Comparison of ENCODE assay signal across 8 mouse cellular contexts in the genomic region with DNA sequence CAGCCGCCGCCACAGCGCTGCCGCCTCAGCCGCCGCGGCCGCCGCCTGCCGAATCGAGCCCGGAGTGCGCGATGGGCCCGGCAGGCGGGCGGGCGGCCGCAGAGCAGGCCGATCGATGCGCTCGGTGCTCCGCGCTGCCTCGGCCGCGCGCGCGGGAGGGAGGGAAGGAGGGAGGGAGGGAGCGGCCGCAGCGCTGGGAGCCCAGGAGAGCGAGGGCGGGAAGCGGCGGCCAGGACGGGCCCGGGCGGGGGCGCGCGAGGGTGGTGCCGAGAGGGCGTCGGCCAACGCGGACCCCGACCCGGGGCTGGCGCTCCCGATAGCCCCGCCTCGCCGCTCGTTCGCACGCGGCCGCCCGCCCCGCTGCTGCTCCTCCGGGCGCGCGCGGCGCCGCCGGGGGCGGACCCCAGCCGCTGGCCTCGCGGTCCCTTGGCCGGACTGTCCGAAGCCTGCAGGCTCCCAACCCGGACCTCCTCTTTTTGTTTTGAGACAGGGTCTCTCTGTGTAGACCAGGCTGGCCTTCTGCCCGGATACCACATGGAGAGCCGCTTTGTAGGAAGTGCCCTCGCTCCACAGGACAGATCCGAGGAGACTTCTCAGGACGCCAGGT. TPM values are rescaled to one million over a fixed set of nuclear protein-coding genes. Genes with fewer than 3 reads are reported as not detected.
A peak's percentile ranks its signal among the peaks of the same experiment; 100 is the strongest.
DNase-seq lines count a peak whose midpoint lies in the region; ATAC-seq and TF ChIP-seq lines count a peak whose summit lies in the region.

A gene (minus strand): TSS at position 55 of the 607 bp plus-strand sequence.

- TF ChIP-seq CTCF in CH12.LX (conservative IDR thresholded peaks at IDR 0.05 in 1 of 2, IDR thresholded peaks at IDR 0.05 in 1 of 2; ENCODE audit: low read depth in 2 of 2, low read length in 2 of 2), result no peak
- no peak for TF ChIP-seq CTCF in heart, postnatal 0 days (IDR thresholded peaks at IDR 0.05; ENCODE audit: low read depth)
- no peak for TF ChIP-seq CTCF in testis, adult 2 months (IDR thresholded peaks at IDR 0.05; ENCODE audit: control insufficient read depth, insufficient read depth, insufficient replicate concordance, low read depth, low read length)

- no peaks in the 10 kb centered on the region for H3K9me3 ChIP-seq in CH12.LX (replicated peaks; ENCODE audit: low read length)
- H3K9me3 ChIP-seq in forebrain, embryonic 12.5 days, result no peaks in the 10 kb centered on the region
- H3K9me3 ChIP-seq in heart, postnatal 0 days (replicated peaks; ENCODE audit: control insufficient read depth, low read length), result no peaks in the 10 kb centered on the region
- H3K9me3 ChIP-seq in liver, embryonic 16.5 days (replicated peaks; ENCODE audit: control insufficient read depth, low read length), result no peaks in the 10 kb centered on the region
- H3K9me3 ChIP-seq in neural tube, embryonic 13.5 days, result no peaks in the 10 kb centered on the region

- peak within 1 kb of the TSS; percentile 70 to 90 (median 88) for H3K4me3 ChIP-seq in CH12.LX (replicated peaks in 1 of 3; ENCODE audit: low read depth in 2 of 3, low read length in 2 of 3, poor library complexity in 1 of 3)
- H3K4me3 ChIP-seq in forebrain, embryonic 12.5 days (replicated peaks), result peak within 1 kb of the TSS; percentile 97
- H3K4me3 ChIP-seq in heart, postnatal 0 days (ENCODE audit: low read depth, low read length), result peak within 1 kb of the TSS; percentile 97
- H3K4me3 ChIP-seq in liver, embryonic 16.5 days (ENCODE audit: low read depth, low read length), result peak within 1 kb of the TSS; percentile 93
- H3K4me3 ChIP-seq in neural tube, embryonic 13.5 days, result peak within 1 kb of the TSS; percentile 95
- H3K4me3 ChIP-seq in testis, adult 2 months (ENCODE audit: control insufficient read depth, low read depth, low read length), result peak within 1 kb of the TSS; percentile 90

- TF ChIP-seq RAD21 in CH12.LX (IDR thresholded peaks at IDR 0.05; ENCODE audit: low read depth, low read length), result no peak

- no peak for TF ChIP-seq EP300 in CH12.LX (IDR thresholded peaks at IDR 0.05; ENCODE audit: low read length)
- TF ChIP-seq EP300 in heart, postnatal 0 days (IDR thresholded peaks at IDR 0.05; ENCODE audit: low read depth), result no peak

- peaks cover 0 to 15% of the 10 kb centered on the region in 2 experiments for H3K36me3 ChIP-seq in CH12.LX (replicated peaks in 1 of 2; ENCODE audit: control insufficient read depth in 1 of 2, insufficient read depth in 1 of 2, low read length in 1 of 2)
- 0 out of 2 replicates have a peak, but pooled peaks cover 4% of the 10 kb centered on the region for H3K36me3 ChIP-seq in forebrain, embryonic 12.5 days (replicated peaks)
- peaks cover 7% of the 10 kb centered on the region for H3K36me3 ChIP-seq in heart, postnatal 0 days (replicated peaks; ENCODE audit: control insufficient read depth, insufficient read depth, low read length)
- peaks cover 11% of the 10 kb centered on the region for H3K36me3 ChIP-seq in liver, embryonic 16.5 days (ENCODE audit: control insufficient read depth, insufficient read depth)
- H3K36me3 ChIP-seq in neural tube, embryonic 13.5 days, result peaks cover 13% of the 10 kb centered on the region
- H3K36me3 ChIP-seq in testis, adult 2 months (ENCODE audit: control insufficient read depth, insufficient read depth, low read length), result no peaks in the 10 kb centered on the region

- TF ChIP-seq POLR2A in CH12.LX (IDR thresholded peaks at IDR 0.05; ENCODE audit: low read depth, low read length), result peak; percentile 44; the same call in 1 of the 2 replicates
- TF ChIP-seq POLR2A in testis, adult 2 months (IDR thresholded peaks at IDR 0.05; ENCODE audit: control insufficient read depth, low read depth, low read length), result peak; percentile 45

- H3K27me3 ChIP-seq in CH12.LX (replicated peaks), result peaks cover 12% of the 10 kb centered on the region
- peaks cover 12% of the 10 kb centered on the region; the same call in 1 of the 2 replicates for H3K27me3 ChIP-seq in forebrain, embryonic 12.5 days
- 0 out of 2 replicates have a peak, but pooled peaks cover 6% of the 10 kb centered on the region for H3K27me3 ChIP-seq in heart, postnatal 0 days (ENCODE audit: control insufficient read depth, insufficient read depth, low read length)
- 0 out of 2 replicates have a peak, but pooled peaks cover 3% of the 10 kb centered on the region for H3K27me3 ChIP-seq in liver, embryonic 16.5 days (ENCODE audit: control insufficient read depth, insufficient read depth, low read depth, low read length)
- H3K27me3 ChIP-seq in neural tube, embryonic 13.5 days, result 0 out of 2 replicates have a peak, but pooled peaks cover 3% of the 10 kb centered on the region
- H3K27me3 ChIP-seq in testis, adult 2 months (ENCODE audit: control insufficient read depth, insufficient read depth, low read length), result no peaks in the 10 kb centered on the region

- under 1% methylated on average over 41 of the region's 83 CpGs for WGBS in forebrain, embryonic 12.5 days
- WGBS in heart, postnatal 0 days, result under 1% methylated on average over 48 of the region's 83 CpGs
- WGBS in liver, embryonic 16.5 days (ENCODE audit: insufficient replicate concordance), result 0% methylated on average over 68 of the region's 83 CpGs
- under 1% methylated on average over 51 of the region's 83 CpGs for WGBS in neural tube, embryonic 13.5 days

- peaks cover 20% of the 10 kb centered on the region for H3K79me2 ChIP-seq in CH12.LX (replicated peaks; ENCODE audit: control insufficient read depth, extremely low read depth, insufficient read depth, poor library complexity, severe bottlenecking)

- peak within 1 kb of the TSS; percentile 81 for H3K4me2 ChIP-seq in CH12.LX (ENCODE audit: insufficient read depth, low read depth, poor library complexity, severe bottlenecking)
- peak within 1 kb of the TSS; percentile 82 for H3K4me2 ChIP-seq in forebrain, embryonic 12.5 days
- H3K4me2 ChIP-seq in heart, postnatal 0 days (ENCODE audit: low read depth, low read length), result peak within 1 kb of the TSS; percentile 85
- peak within 1 kb of the TSS; percentile 98 for H3K4me2 ChIP-seq in liver, embryonic 16.5 days (ENCODE audit: low read depth, low read length)
- H3K4me2 ChIP-seq in neural tube, embryonic 13.5 days, result peak within 1 kb of the TSS; percentile 88

- DNase-seq in CH12.LX (ENCODE audit: extremely low read depth), result peak; percentile 78
- DNase-seq in c-Kit-positive CD71-positive TER-119-negative erythroid progenitor cells, embryonic 14.5 days (ENCODE audit: low read depth), result peak; percentile 81
- peak; percentile 84 for DNase-seq in heart, postnatal 0 days (ENCODE audit: low spot score)
- peak; percentile 95 to 97 for DNase-seq in kidney, postnatal 4 days

- no peak within 1 kb of the TSS for H3K27ac ChIP-seq in CH12.LX (ENCODE audit: insufficient read depth, low read depth)
- peak within 1 kb of the TSS; percentile 92 for H3K27ac ChIP-seq in forebrain, embryonic 12.5 days
- peak within 1 kb of the TSS; percentile 90 for H3K27ac ChIP-seq in heart, postnatal 0 days (ENCODE audit: low read depth)
- peak within 1 kb of the TSS; percentile 85 for H3K27ac ChIP-seq in liver, embryonic 16.5 days (ENCODE audit: low read length)
- H3K27ac ChIP-seq in neural tube, embryonic 13.5 days (replicated peaks), result peak within 1 kb of the TSS; percentile 92
- H3K27ac ChIP-seq in testis, adult 2 months (ENCODE audit: control insufficient read depth, insufficient read depth, low read depth, low read length), result peak within 1 kb of the TSS; percentile 82

- peak within 1 kb of the TSS; percentile 69 for H3K9ac ChIP-seq in CH12.LX (ENCODE audit: insufficient read depth, low read depth)
- peak within 1 kb of the TSS; percentile 98 for H3K9ac ChIP-seq in forebrain, embryonic 12.5 days
- peak within 1 kb of the TSS; percentile 92 for H3K9ac ChIP-seq in heart, postnatal 0 days (replicated peaks; ENCODE audit: low read depth, low read length)
- H3K9ac ChIP-seq in liver, embryonic 16.5 days (ENCODE audit: low read depth, low read length), result peak within 1 kb of the TSS; percentile 97
- peak within 1 kb of the TSS; percentile 97 for H3K9ac ChIP-seq in neural tube, embryonic 13.5 days

- peaks cover 8 to 21% of the 10 kb centered on the region in 2 experiments; a peak in 3 of 4 replicates for H3K4me1 ChIP-seq in CH12.LX (ENCODE audit: control insufficient read depth in 1 of 2, insufficient read depth in 2 of 2)
- H3K4me1 ChIP-seq in forebrain, embryonic 12.5 days, result peaks cover 19% of the 10 kb centered on the region
- H3K4me1 ChIP-seq in heart, postnatal 0 days (ENCODE audit: control insufficient read depth, insufficient read depth), result peaks cover 8% of the 10 kb centered on the region; the same call in 1 of the 2 replicates
- peaks cover 18% of the 10 kb centered on the region for H3K4me1 ChIP-seq in liver, embryonic 16.5 days (ENCODE audit: control insufficient read depth, low read depth, low read length)
- peaks cover 31% of the 10 kb centered on the region for H3K4me1 ChIP-seq in neural tube, embryonic 13.5 days (replicated peaks)
- peaks cover 10% of the 10 kb centered on the region for H3K4me1 ChIP-seq in testis, adult 2 months (ENCODE audit: control insufficient read depth, insufficient read depth, low read length)

- in situ Hi-C loops in CH12.LX (cut with MboI; ENCODE audit: low pct_ligation_motif_present, low pct_unique_long_range_greater_than_20kb, low sequenced_read_pairs), result no loop called here

- dilution Hi-C loops in CH12.LX (cut with MboI; ENCODE audit: extremely low pct_ligation_motif_present, extremely low pct_unique_long_range_greater_than_20kb, low sequenced_read_pairs), result no loop called here

- peak; percentile 93 for ATAC-seq in forebrain, embryonic 12.5 days (ENCODE audit: low FRiP score)
- peak; percentile 87 for ATAC-seq in heart, postnatal 0 days (ENCODE audit: insufficient read depth, low read depth)
- ATAC-seq in liver, embryonic 16.5 days (ENCODE audit: low read depth), result peak; percentile 90
- peak; percentile 90 for ATAC-seq in neural tube, embryonic 13.5 days (ENCODE audit: low read depth)

TF ChIP-seq in CH12.LX, 34 proteins besides CTCF, POLR2A, EP300 and RAD21 (continues in another document):
- TF ChIP-seq JUN (IDR thresholded peaks at IDR 0.05; ENCODE audit: insufficient read depth, low read depth, low read length), result no peak
- TF ChIP-seq HCFC1 (IDR thresholded peaks at IDR 0.05; ENCODE audit: low read depth, low read length), result peak; percentile 53
- no peak for TF ChIP-seq MYC (IDR thresholded peaks at IDR 0.05; ENCODE audit: low read depth, low read length)
- TF ChIP-seq MEF2A (IDR thresholded peaks at IDR 0.05; ENCODE audit: borderline replicate concordance, low read depth, low read length), result peak; percentile 54; the same call in 1 of the 2 replicates

RNA-seq across cellular contexts. Expression of the gene that starts here (rescaled TPM):
- total RNA-seq in CH12.LX (2012; rRNA removed) (5.9 and 7.6 TPM in 2 replicates), CH12.LX (2014; rRNA removed) (18.8 and 22.3 TPM in 2 replicates)
- polyA plus RNA-seq in CH12.LX (2012; ENCODE audit: insufficient read length, low read depth), result 32.8 and 44.6 TPM in 2 replicates
- polyA plus RNA-seq in forebrain, embryonic 12.5 days (2016; fragmentation: Nextera tagmentation; extraction: Ambion mirVana), result 134 and 139 TPM in 2 replicates
- total RNA-seq in heart, postnatal 0 days (2014; rRNA removed; ENCODE audit: low replicate concordance), result 10.2 and 16.8 TPM in 2 replicates
- polyA plus RNA-seq in heart, postnatal 0 days (2015; fragmentation: Nextera tagmentation; extraction: Ambion mirVana), result 29.2 and 34.2 TPM in 2 replicates
- 41.1 and 44.1 TPM in 2 replicates for polyA plus RNA-seq in liver, embryonic 16.5 days (2015; fragmentation: Nextera tagmentation; extraction: Ambion mirVana)
- polyA plus RNA-seq in neural tube, embryonic 13.5 days (2015; fragmentation: Nextera tagmentation; extraction: Ambion mirVana), result 81.3 and 92.1 TPM in 2 replicates
- 8.0 and 8.9 TPM in 2 replicates for polyA plus RNA-seq in testis, adult 2 months (2012; rRNA removed)
